Comparison of ENCODE assay signal across 8 mouse cellular contexts in the genomic region with DNA sequence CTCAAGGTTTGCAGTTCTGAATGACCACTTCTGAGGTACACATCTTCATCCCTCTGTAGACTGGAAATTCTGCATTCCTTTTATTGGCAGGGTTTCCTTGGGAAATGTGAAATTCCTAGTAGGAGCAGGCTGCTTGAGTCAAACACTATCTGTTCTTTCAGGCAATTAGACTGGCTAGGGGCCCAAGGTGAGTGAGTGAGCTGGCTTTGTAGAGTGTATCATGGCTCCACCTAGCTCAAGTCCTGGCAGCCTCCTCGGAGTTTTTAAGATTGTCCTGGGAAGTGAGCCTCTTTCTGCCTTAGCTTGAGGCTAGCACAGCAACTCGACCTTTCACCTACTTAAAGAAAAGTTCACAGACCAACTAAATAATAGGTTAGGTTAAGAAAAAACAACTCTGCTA. TPM values are rescaled to one million over a fixed set of nuclear protein-coding genes. Genes with fewer than 3 reads are reported as not detected.
DNase-seq lines count a peak whose midpoint lies in the region; ATAC-seq lines count a peak whose summit lies in the region.

No protein-coding gene starts in this region.

- no peak for ATAC-seq in granulocyte monocyte progenitor cell, adult 5-6 weeks (replicated peaks; ENCODE audit: poor library complexity, severe bottlenecking)

- DNase-seq in cerebellum, adult 11-12 months, result peak; percentile 32
- DNase-seq in cerebellum, postnatal 4 days (ENCODE audit: low spot score in 2 of 2), result no peak
- DNase-seq in 3T3-L1 (ENCODE audit: low read depth, low spot score), result peak; percentile 42
- DNase-seq in gonadal fat pad, adult 2 months (ENCODE audit: low read depth), result peak; percentile 89
- DNase-seq in kidney, postnatal 25 days, result peak; percentile 57 to 78
- peak; percentile 26 for DNase-seq in ovary, postnatal 14 days (ENCODE audit: low spot score)
- no peak for DNase-seq in frontal cortex, postnatal 14 days (ENCODE audit: low spot score in 2 of 2)

RNA-seq across cellular contexts. Expression of gene Acsl3, which starts 1.2 kb away (rescaled TPM):
- 11.1 and 22.0 TPM in 2 replicates for polyA plus RNA-seq in gonadal fat pad, adult 2 months (2012; rRNA removed)
- total RNA-seq in granulocyte monocyte progenitor cell, adult 5-6 weeks (2014; fragmentation: Nextera tagmentation), result 11.2 and 11.8 TPM in 2 replicates
- total RNA-seq in granulocyte monocyte progenitor cell, adult 5-6 weeks (2017), result 24.3 and 37.7 TPM in 2 replicates

RNA-seq across cellular contexts. Expression of gene Utp14b, which starts 1.4 kb away (rescaled TPM):
- 0.54 and 1.1 TPM in 2 replicates for polyA plus RNA-seq in gonadal fat pad, adult 2 months (2012; rRNA removed)
- 9.0 and 9.2 TPM in 2 replicates for total RNA-seq in granulocyte monocyte progenitor cell, adult 5-6 weeks (2014; fragmentation: Nextera tagmentation)
- total RNA-seq in granulocyte monocyte progenitor cell, adult 5-6 weeks (2017), result 10.3 and 11.4 TPM in 2 replicates

Comparison
In these comparisons a context has a peak if more than half of its experiments do, and no peak if none do; other contexts are left out.
1. DNase-seq: peak in cerebellum, adult 11-12 months (single experiment), 3T3-L1 (single experiment), gonadal fat pad, adult 2 months (single experiment), kidney, postnatal 25 days (2 of 2) and ovary, postnatal 14 days (single experiment); none in cerebellum, postnatal 4 days (0 of 2) and frontal cortex, postnatal 14 days (0 of 2).